In genomic region chr4:46025893-46026292, GRCm38 (mm10) we compare ENCODE assay signal across 7 mouse cellular contexts. TPM values are rescaled to one million over a fixed set of nuclear protein-coding genes. Genes with fewer than 3 reads are reported as not detected.
DNase-seq lines count a peak whose midpoint lies in the region; ATAC-seq and TF ChIP-seq lines count a peak whose summit lies in the region.

No protein-coding gene starts in this region.

- WGBS in hindbrain, embryonic 14.5 days, result 45% methylated on average over 7 of the region's 7 CpGs
- 48% methylated on average over 7 of the region's 7 CpGs for WGBS in hindbrain, embryonic 12.5 days
- WGBS in neural tube, embryonic 11.5 days, result 45% methylated on average over 7 of the region's 7 CpGs

- no peaks in the 10 kb centered on the region; the same call in 1 of the 2 replicates for H3K36me3 ChIP-seq in hindbrain, embryonic 14.5 days (replicated peaks; ENCODE audit: control insufficient read depth, insufficient read depth)
- H3K36me3 ChIP-seq in hindbrain, embryonic 12.5 days, result no peaks in the 10 kb centered on the region
- no peaks in the 10 kb centered on the region for H3K36me3 ChIP-seq in ES-Bruce4 (ENCODE audit: control insufficient read depth, insufficient read depth, low read length, poor library complexity, severe bottlenecking)
- H3K36me3 ChIP-seq in neural tube, embryonic 11.5 days (ENCODE audit: control insufficient read depth, insufficient read depth, low read length), result no peaks in the 10 kb centered on the region

- no peak overlapping the region for H3K4me2 ChIP-seq in hindbrain, embryonic 14.5 days (replicated peaks)
- H3K4me2 ChIP-seq in hindbrain, embryonic 12.5 days (replicated peaks), result no peak overlapping the region
- no peak overlapping the region for H3K4me2 ChIP-seq in neural tube, embryonic 11.5 days (ENCODE audit: low read depth)

- no peak overlapping the region for H3K4me3 ChIP-seq in hindbrain, embryonic 14.5 days (replicated peaks; ENCODE audit: low read length)
- H3K4me3 ChIP-seq in hindbrain, embryonic 12.5 days, result no peak overlapping the region
- H3K4me3 ChIP-seq in ES-Bruce4 (ENCODE audit: low read depth, low read length), result no peak overlapping the region
- H3K4me3 ChIP-seq in neural tube, embryonic 11.5 days (ENCODE audit: low read depth, low read length), result no peak overlapping the region

- TF ChIP-seq CTCF in ES-Bruce4 (IDR thresholded peaks at IDR 0.05; ENCODE audit: low read depth, low read length), result peak; percentile 77

- no peak overlapping the region for H3K9ac ChIP-seq in hindbrain, embryonic 14.5 days
- H3K9ac ChIP-seq in hindbrain, embryonic 12.5 days, result no peak overlapping the region
- no peak overlapping the region for H3K9ac ChIP-seq in ES-Bruce4 (ENCODE audit: low read depth, poor library complexity, severe bottlenecking)
- no peak overlapping the region for H3K9ac ChIP-seq in neural tube, embryonic 11.5 days (ENCODE audit: low read length)

- TF ChIP-seq EP300 in ES-Bruce4 (IDR thresholded peaks at IDR 0.05; ENCODE audit: insufficient read depth, low read depth, low read length), result no peak

- no peak for TF ChIP-seq POLR2A in ES-Bruce4 (IDR thresholded peaks at IDR 0.05; ENCODE audit: insufficient read depth, low read length)

- H3K27ac ChIP-seq in hindbrain, embryonic 14.5 days, result no peak overlapping the region
- no peak overlapping the region for H3K27ac ChIP-seq in hindbrain, embryonic 12.5 days
- no peak overlapping the region for H3K27ac ChIP-seq in ES-Bruce4 (ENCODE audit: insufficient read depth, low read length)
- no peak overlapping the region for H3K27ac ChIP-seq in neural tube, embryonic 11.5 days (ENCODE audit: low read depth, low read length)

- no peaks in the 10 kb centered on the region for H3K9me3 ChIP-seq in hindbrain, embryonic 14.5 days (ENCODE audit: control insufficient read depth, low read length)
- H3K9me3 ChIP-seq in hindbrain, embryonic 12.5 days (replicated peaks), result no peaks in the 10 kb centered on the region
- H3K9me3 ChIP-seq in ES-Bruce4 (replicated peaks; ENCODE audit: control insufficient read depth, insufficient read depth, low read length, poor library complexity, severe bottlenecking), result no peaks in the 10 kb centered on the region
- no peaks in the 10 kb centered on the region for H3K9me3 ChIP-seq in neural tube, embryonic 11.5 days (ENCODE audit: control insufficient read depth, low read length)

- no peak for ATAC-seq in hindbrain, embryonic 14.5 days (ENCODE audit: low FRiP score)
- ATAC-seq in hindbrain, embryonic 12.5 days (ENCODE audit: low FRiP score), result no peak
- ATAC-seq in neural tube, embryonic 11.5 days (ENCODE audit: insufficient read depth, low FRiP score, low TSS enrichment), result no peak

- peak; percentile 43 for DNase-seq in hindbrain, embryonic 14.5 days (ENCODE audit: low spot score)
- peak; percentile 55 for DNase-seq in brain, adult 2 months (ENCODE audit: low read depth, low spot score)
- DNase-seq in kidney, postnatal 4 days, result peak; percentile 76 to 79
- DNase-seq in neural tube, embryonic 11.5 days (ENCODE audit: low spot score), result peak; percentile 56
- DNase-seq in urinary bladder, postnatal 25 days (ENCODE audit: low spot score), result no peak

- no peaks in the 10 kb centered on the region for H3K4me1 ChIP-seq in hindbrain, embryonic 14.5 days (replicated peaks; ENCODE audit: control insufficient read depth, insufficient read depth, low read length)
- H3K4me1 ChIP-seq in hindbrain, embryonic 12.5 days, result no peaks in the 10 kb centered on the region
- no peaks in the 10 kb centered on the region for H3K4me1 ChIP-seq in ES-Bruce4 (ENCODE audit: control insufficient read depth, insufficient read depth, low read length)
- no peaks in the 10 kb centered on the region for H3K4me1 ChIP-seq in neural tube, embryonic 11.5 days (ENCODE audit: control insufficient read depth, insufficient read depth, low read length)

- no peaks in the 10 kb centered on the region for H3K27me3 ChIP-seq in hindbrain, embryonic 14.5 days (ENCODE audit: control insufficient read depth, insufficient read depth, low read length)
- H3K27me3 ChIP-seq in hindbrain, embryonic 12.5 days, result no peaks in the 10 kb centered on the region
- no peaks in the 10 kb centered on the region for H3K27me3 ChIP-seq in ES-Bruce4 (ENCODE audit: control insufficient read depth, insufficient read depth, low read length, poor library complexity, severe bottlenecking)
- no peaks in the 10 kb centered on the region for H3K27me3 ChIP-seq in neural tube, embryonic 11.5 days (ENCODE audit: control insufficient read depth, insufficient read depth, low read length)

RNA-seq across cellular contexts. Expression of gene Tmod1, which starts 12.8 kb away (rescaled TPM):
- polyA plus RNA-seq in hindbrain, embryonic 14.5 days (2014; fragmentation: Nextera tagmentation; extraction: Ambion mirVana), result 1.9 TPM in 2 replicates
- polyA plus RNA-seq in hindbrain, embryonic 12.5 days (2016; fragmentation: Nextera tagmentation; extraction: Ambion mirVana), result 4.8 and 5.1 TPM in 2 replicates
- 0.72 TPM in 1 of 2 replicates, not detected in the other for polyA plus RNA-seq in ES-Bruce4 (2011; ENCODE audit: insufficient read depth, insufficient read length, low read depth, missing spikeins)
- 5.2 and 5.7 TPM in 2 replicates for polyA plus RNA-seq in neural tube, embryonic 11.5 days (2014; fragmentation: Nextera tagmentation; extraction: Ambion mirVana)
